Mouse (Mus musculus) G1E (cell line): Measurements from ENCODE around the gene Lime1.

ENCODE experiments used
- CTCF ChIP-seq: IDR thresholded peaks from 2 replicates; pipeline ENCODE4 v1.5.1; 2012; ENCODE audit warnings: low read depth, low read length, inconsistent platforms, mixed read lengths
- GATA1 ChIP-seq: IDR thresholded peaks from 2 replicates; pipeline ENCODE4 v1.6.1; 2012; ENCODE audit warnings: borderline replicate concordance, low read length, inconsistent platforms, mixed read lengths
- TAL1 ChIP-seq: conservative IDR thresholded peaks from 2 replicates; pipeline ENCODE4 v1.6.1; 2012; ENCODE audit warnings: low read depth, low read length, inconsistent platforms, mixed read lengths

DNA sequence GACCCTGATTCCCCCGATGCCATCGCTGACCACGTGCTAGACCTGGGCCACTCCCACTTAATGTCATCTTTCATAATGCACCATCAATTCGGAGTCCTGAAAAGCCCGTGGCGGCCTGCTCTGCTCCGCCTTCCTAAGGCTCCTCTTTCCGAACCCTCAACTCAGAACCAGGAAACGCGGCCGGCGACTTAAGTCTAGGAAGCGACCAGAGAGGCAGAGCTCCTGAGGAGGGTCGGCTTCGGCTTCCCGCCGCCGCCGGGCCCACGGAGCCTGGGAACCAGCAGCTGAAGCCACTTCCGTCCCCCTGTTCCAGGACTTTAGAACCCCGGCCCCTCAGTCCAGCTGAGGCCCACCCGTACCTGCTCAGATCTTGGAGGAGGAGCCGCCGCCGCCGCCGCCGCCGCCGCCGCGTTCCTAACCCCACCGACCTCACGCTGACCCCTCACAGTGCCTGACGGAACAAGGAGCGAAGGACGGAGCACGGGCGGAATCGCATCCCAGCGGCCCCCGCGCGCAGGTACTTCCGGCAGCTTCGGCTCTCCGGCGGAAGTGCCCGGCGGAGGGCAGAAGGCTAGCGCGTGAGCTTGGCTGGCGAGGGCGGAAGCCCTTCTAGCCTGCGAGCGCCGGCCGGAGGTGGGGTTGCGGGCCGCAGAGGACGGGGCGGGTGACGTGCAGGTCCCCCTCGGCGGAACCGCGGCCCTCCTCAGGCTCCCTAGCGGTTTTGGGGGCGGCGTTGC, 14.8 kb upstream of the Lime1 start, which contains the start of the genes Zgpat and Arfrp1:
- no peak for TF ChIP-seq TAL1
- no peak for TF ChIP-seq CTCF
- TF ChIP-seq GATA1: no peak
